Mouse (Mus musculus): ENCODE measurements around the gene Dab2ip.

The Dab2ip gene

DNA sequence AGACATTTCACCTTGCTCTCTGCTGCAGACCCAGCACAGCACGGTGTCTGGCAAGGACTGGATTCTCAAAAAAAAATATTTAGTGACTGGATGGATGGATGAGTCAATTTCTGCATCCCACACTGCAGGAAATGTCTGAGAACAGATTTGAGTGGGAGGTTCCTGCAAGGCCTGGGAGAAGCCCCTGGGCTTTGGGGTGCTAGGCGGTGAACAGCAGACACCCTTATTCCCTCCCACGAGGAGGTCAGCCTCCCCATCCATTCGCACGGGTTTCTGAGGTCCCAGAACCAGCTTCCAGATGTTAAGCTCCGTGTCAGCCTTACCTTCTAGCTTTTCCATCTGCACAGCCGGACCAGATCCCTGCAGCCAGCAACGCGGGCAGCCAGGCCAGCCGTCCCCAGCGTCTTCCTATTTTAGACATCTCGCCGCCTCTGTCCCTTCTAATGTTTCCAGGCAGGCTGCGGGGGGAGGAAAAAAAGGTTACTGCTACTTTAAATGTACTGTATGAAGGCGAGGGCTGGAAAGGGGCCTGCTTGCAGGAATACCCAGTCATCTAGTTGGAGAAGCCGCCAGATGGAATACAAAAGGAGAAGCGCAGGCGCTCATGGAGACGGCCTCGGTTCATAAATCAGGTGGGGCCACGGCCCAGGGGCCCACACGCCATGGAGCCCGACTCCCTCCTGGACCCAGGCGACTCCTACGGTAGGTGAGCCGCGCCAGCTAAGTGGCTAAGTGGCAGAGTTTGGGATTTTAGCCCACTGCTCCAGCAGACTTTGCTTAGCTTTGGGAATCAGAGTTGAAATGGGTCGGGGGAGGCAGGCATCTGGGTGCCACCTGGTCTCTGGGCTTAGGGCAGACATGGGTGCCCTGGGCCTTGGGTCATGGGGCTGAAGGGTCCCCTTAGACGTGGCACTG lies at the start of gene Dab2ip:
Dab2ip (plus strand) TSS at position 356 of the 915 bp plus-strand sequence.
- no peak for DNase-seq (ENCODE audit: low read depth, low spot score)

DNA sequence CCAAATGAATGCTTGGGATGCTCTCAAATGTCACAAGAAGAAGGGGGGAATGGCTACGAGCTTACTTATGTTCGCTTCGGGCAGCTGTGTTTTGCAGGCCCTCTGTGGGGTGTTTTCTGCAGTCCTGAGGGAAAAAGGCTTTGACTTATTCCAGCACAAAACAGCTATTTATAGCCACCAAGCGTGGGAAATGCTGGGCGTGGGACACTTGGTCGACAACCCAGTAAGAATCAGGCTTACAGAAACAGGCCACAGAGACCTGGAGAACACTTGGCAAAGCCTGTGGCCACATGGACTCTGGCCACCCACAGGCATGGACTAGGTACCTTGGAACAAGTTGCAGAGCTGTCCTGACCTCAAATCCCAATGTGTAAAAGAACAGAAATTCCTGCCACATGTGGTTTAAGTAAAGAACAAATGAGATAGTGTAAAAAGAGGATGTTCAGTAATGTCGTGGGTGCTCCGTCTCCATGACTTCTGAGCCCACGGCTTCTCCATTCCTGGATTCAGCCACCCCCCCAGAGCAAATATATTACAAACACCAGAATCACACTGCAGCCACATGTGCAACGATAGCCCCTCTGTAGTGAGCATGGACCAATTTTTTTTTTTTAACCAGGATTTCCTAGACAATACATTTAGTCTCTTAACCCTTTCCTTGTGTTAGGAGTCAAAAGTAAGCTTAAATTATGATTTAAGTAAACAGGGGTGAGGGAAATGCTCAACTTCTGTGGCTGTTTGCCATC lies 49.3 kb upstream of the Dab2ip start:
- DNase-seq (ENCODE audit: low read depth, low spot score): no peak

DNA sequence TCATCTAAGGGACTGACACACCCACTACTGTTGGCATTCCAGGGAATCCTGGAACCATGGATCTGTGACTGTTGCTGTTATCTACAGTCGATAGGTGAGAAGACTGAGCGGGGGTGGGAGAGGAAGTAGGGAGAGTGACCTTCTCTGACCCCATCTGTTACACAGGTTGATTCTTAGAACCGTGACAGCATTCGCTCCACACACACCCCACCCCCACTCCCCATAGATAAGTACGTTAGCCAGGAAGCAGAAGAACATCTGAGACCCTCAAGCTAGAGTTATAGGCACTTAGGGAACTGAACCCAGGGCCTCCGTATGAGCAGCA lies 48.8 kb upstream of the Dab2ip start:
- DNase-seq (ENCODE audit: low read depth, low spot score): no peak

DNA sequence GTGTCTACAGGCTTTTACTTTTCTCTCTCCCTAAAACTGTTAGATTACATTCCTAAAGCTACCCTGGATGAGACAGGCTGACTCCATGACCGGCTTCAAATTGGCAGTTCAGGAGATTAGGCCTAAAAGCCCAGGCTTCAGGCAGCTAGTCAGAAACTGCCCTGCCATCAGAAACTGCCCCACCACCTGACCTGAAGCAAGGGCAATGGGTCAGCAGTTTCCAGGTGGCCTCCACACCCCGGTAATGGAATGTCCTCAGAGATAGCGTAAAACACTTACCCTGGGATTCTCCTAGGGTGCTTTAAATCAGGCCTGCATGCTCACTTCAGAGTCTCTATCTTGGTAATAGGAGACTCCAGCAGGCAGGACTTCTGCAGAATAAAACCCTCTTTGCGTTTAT lies 48.2 kb upstream of the Dab2ip start:
- no peak for DNase-seq (ENCODE audit: low read depth, low spot score)

DNA sequence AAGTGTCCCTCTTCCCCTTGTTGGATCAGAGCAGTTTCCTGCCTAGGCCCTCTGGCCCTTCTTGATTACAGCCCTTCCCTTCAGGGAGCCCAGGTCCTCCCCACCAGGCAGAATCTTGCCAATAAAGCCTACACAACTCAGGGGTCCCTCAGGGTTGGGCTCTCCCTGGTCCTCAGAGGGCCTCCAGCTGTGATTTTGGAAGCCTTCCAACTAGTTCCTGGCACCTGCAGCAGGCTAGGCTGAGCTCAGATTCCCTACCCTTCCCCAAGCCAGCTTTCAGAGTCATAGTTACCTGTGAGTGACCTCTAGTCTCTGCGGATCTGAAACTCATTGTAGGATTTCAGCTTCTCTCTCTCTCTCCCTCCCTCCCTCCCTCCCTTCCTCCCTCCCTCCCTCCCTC lies 47.1 kb upstream of the Dab2ip start:
- DNase-seq (ENCODE audit: low read depth, low spot score): no peak

DNA sequence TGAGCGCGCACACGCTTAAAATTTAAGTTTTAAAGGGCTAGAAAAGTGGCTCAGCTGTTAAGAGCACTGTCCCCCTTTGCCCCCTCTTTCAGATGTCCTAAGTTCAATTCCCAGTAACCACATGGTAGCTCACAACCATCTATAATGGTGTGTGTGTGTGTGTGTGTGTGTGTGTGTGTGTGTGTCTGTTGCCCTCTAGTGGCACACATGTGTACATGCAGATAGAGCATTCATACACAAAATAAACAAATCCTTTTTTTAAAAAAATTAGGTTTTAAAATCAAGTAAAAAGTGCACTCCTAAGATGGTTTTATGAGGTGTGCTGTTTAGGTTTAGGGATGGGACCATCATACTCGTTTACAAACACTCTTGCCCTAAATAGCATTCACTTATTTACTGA lies 45.8 kb upstream of the Dab2ip start:
- DNase-seq (ENCODE audit: low read depth, low spot score): no peak

DNA sequence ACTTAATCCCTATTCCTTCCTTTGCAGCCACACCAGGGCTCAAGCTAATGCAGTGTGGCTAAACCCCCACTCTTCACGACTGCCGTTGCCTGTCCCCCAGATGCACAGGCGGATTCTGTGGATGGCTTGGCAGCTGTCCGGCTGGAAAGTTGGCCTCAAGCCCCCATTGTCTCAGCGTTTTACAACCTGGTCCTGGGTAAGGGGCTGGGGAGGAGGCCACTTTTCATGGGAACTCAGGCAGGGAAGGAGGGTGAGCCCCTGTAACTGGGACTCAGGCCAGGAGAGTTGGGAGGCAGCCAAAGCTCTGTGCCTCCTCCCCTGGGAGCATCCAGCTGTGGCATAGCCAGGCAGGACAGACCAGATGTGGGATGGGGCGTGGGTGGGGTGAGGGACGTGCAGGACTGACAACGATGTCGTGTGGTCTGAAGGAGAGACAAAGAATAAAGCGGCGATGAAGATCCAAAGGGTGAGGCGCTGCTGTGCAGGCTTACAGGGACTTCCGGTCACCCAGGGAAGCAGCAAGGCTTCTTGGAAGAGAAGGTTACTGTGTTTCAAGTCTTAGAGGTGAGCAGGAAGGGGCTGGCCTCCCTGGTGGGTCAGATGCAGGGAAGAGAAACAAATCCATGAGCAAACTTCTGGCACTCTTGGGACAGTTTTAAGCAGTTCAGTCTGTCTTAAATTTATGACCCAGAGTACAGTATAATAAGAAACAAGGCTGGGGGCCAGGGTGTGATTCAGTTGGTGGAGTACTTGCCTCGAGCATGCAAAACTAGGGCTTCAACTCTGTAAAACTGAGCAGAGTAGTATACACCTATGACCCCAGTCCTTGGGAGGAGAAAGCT lies 43.8 kb upstream of the Dab2ip start:
- DNase-seq (ENCODE audit: low read depth, low spot score): peak; percentile 32

DNA sequence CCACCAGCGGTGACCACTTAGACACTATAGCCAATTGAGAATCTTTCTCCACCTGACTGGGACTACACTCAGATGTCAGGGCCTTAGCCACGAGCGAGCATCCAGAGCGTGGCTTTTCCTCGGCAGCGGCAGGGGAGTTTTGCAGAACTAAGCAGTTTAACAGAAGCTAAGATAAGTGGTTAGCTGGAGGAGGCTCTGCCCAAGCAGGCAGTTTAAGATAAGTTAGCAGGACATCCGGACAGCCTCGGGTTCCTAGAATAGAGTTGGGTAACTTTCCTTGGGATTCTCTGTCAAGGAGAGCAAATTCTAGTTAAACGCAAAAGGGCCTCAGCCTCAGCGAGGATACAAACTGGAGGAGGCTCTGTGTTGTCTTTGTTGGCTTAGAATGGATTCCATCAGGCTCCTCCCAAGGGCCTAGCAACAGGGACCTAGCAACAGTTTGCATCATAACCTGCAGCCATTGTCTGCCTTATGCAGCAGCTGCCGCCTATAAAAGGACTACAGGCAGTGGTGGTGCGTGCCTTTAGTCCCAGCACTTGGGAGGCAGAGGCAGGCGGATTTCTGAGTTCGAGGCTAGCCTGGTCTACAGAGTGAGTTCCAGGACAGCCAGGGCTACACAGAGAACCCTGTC lies 31.3 kb upstream of the Dab2ip start:
- no peak for DNase-seq (ENCODE audit: low read depth, low spot score)

DNA sequence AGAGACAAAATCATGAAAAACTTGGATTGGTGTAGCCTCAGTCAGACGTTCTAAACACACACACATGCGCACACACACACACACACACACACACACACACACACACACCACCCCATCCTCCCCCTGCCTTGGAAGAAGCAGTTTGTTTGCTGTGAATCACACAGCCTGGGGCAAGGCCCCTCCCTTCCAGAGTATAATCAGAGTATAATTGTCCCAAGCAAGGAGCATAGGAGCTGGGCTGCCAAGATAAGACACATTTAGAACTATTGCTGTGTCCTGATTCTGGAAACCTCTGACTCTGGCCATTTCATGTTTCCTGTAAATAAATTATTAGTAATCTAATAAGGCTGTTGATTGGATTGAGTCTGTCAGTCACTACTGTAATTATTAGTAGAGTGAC lies 29.0 kb upstream of the Dab2ip start:
- no peak for DNase-seq (ENCODE audit: low read depth, low spot score)

DNA sequence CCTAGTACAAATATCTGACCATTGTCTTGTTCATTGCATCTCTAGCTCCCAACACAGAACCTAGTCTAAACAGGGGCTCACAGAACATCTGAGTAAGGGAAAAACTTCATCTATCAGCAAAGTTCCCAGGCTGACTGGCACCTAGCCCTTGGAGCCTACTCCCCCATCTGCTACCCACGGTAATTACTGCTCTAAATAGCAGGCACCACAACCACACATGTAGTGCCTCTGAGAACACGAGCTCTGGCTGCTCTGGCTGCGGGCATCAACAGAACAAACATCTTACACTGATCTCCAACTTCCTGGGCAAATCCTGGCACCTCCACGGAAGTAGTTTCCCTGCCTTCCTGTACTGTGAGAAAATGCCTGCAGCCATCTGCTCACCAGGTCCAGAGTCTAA lies 28.2 kb upstream of the Dab2ip start:
- no peak for DNase-seq (ENCODE audit: low read depth, low spot score)

DNA sequence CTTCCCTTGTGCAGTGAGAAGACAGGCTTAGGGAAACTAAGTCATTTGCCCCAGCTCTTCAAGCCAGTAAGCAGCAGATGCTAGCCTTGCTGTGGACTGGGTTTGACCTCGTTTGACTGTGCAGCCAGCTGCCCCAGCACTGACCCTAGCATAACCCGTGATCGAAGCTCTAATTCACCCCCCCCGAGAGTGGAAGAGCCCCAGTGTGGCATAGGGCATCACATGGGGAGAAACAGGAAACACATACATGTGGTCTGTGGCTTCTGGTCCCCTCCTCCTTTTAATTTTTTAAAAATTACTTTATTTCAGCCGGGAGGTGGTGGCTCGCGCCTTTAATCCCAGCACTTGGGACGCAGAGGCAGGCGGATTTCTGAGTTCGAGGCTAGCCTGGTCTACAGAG lies 27.3 kb upstream of the Dab2ip start:
- no peak for DNase-seq (ENCODE audit: low read depth, low spot score)

DNA sequence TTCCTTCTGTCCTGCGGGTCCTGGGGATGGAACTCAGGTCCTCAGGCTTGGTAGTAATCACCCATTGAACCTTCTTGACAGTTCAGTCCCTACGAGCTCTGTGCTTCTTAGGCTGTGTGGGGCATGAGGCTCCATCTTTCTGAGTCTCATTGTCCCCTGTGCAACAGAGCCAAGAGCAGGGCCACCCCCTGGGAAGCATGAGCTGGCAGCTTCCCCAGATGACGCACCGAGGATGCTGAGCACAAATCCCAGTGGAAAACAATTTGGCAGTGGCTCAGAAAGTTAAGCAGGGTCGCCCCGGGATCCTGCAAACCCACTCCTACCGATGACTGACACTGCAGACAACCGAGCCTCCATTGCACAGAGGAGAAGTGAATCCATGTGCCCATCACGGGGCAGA lies 24.4 kb upstream of the Dab2ip start:
- no peak for DNase-seq (ENCODE audit: low read depth, low spot score)

DNA sequence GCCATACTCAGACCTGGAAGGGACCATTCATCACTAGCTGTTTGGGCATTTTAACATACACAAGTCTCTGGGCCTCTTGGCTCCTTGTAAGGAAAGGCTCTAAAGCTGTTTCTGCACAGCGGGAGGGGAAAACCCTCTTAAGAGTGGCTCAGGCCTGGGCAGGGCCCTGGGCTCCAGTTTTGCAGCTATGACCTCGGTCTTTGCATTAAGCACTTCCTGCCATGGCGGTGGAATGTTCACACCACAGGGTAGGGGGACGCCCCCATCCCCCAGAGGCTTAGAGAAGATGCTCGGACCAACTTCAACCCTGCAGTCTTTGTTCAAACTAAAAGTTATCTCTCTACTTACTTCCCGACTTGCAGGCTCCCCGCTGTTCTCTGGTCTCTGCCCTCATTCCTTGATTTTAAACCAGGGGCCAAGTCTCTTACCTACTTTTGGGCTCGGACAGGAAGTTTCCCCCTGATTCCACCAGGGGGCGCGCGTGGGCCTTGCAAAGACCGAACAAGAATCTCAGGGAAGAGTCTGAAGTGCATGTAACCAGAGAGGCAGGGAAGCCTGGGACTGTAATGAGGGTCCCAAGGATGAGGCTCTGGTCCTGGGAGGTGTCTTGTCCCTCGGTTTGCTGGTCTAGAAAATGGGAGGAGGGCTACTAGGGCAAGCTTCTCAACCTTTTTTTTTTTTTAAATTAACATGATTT lies 18.6 kb upstream of the Dab2ip start:
- DNase-seq (ENCODE audit: low read depth, low spot score): peak; percentile 74

DNA sequence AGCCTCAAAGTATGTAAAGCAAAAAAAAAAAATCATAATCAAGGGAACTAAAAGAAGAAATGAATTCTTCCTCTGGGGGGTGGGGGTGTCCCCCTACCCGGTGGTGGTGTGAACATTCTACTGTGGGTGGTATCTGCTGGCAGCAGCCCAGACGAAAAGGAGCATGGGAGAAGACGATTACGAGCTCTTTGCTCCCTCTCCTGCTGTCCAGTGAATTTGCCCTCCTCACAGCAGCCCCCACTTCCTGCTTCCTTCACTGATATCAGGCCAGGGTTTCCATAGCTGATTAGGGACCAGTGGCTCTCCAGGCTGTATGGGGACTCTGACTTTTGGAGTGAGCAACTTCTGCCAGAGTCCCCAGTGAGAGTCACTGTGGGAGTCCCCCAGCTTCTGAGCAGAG lies 17.3 kb upstream of the Dab2ip start:
- no peak for DNase-seq (ENCODE audit: low read depth, low spot score)

DNA sequence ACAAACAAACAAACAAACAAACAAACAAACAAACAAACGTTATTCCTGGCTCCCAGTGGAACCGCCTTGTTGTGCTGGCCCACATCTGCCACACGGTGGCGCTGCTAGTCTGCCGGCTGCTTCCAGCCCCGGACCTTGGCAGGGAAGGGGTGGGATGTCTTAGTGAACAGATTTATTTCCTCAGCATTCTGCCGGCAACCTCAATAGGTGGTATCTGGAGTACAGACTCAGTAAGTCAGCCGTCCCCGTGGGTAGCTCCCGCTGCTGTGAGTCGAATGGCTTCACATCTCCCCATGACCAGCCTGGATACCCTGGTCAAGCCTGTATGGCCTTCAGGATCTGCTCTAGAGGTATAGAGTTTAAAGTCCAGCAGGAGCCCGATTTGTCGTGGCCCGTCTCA lies 13.3 kb upstream of the Dab2ip start:
- peak; percentile 68 for DNase-seq (ENCODE audit: low read depth, low spot score)

DNA sequence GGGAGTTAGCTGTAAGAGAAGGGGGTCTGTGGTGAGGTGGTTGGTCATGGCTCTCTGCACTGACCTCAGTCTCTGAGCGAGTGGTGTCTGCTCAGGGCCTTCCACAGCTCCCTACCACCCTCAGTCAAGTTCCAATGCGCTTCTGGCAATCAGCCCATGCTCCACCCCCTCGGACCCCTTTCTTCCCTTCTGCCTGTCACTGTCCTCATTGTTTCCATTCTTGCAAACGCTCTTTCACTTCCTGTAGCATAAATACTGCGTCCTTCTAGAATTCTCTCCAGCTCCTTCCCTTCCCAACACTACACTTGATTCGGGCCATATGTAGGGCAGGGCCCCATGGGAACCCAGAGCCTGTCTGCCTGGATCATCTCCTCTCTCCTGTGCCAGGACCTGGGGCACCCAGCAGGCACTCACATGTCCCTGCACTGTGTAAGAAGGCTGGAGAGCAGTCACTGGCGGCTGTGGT lies 12.9 kb upstream of the Dab2ip start:
- DNase-seq (ENCODE audit: low read depth, low spot score): peak; percentile 21

DNA sequence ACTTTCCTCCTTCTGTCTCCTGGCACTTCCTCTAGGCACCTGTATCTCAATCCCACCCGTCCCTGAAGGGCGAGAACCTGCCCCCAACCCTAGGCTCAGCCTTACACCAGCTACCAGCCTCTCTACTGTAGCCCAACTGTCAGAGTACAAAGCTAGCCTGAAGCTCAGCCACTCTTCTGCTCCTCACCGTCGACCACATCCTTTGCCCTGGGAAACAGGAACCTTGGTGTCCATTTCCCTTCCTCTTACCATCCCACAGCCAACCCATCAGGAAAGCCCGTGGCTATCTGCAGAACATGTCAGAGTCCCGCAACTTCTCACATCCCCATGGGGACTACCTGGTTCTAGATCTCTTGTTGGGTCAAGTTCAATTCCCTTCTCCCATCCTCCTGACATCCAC lies 11.6 kb upstream of the Dab2ip start:
- no peak for DNase-seq (ENCODE audit: low read depth, low spot score)

DNA sequence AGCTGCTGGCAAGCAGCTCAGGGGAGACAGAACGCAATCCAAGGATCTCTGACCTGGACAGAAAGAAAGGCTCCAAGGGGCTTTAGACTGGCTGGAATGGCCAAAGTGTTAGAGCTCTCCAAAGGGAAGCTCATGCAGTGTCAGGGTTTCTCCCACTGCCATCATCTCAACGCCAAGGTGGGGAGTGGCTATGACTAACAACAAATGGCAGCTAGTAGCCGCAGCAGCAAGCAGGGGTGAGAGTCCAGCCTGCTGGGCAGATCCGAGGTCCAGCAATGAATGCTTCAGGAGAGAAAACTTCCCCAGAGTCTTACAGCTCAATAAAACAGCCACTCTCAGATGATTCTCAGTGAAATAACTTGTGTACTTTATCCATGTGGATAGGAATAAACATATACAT lies 8.9 kb upstream of the Dab2ip start:
- DNase-seq (ENCODE audit: low read depth, low spot score): no peak

DNA sequence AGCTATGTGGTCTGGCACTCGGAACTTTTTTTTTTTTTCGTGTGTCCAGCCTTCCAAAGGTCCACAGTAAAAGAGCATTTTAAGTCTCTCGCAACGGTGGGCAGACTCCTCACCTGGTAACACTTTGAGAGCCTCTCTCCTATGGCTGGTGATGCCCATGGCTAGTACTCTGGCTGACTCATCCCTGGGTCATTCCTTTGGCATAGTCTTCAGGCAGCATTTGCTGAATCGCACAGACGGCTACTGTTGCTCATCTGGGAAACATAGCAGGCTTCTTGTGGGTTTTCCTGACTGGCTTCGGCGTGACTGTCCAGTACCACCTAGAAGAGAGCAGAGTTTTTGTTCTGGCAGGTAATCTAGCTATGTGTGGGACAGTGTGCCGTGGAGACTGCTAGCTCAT lies 8.0 kb upstream of the Dab2ip start:
- DNase-seq (ENCODE audit: low read depth, low spot score): no peak

DNA sequence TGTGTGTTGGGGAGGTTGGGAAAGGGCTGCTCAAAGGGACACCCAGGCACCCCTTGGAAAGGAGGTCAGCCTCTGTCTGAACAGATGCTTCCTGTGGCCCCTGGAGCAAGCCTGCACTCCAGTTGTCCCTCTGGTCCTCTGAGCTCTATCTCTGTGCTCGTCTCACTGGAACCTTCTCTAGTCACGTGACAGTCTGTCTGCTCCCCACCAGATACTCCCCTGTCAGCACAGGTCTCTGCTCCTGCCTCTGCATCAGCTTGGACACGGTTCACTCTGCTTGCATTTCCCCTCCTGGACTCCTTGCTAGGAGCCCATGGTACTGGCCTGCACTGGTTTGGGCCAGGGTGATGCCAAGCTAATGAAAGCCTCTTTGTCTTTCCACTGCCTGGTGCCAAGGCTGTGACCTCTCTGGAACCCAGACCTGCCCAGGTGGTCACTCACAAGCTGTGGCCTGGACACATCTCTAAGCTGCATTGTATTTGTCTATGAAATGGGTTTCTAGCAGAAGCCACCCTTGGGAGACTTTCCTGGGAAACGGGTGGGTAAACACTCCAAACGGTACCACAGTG lies 1.1 kb upstream of the Dab2ip start:
- no peak for DNase-seq (ENCODE audit: low read depth, low spot score)

All from retina, postnatal 7 days (tissue).